Mouse (Mus musculus) stomach, postnatal 0 days (tissue): ENCODE measurements around the gene Ass1. TPM values are rescaled to one million over a fixed set of nuclear protein-coding genes. Genes with fewer than 3 reads are reported as not detected.

Experiments
- ATAC-seq: fragments of 200-750 bp; cut with Nextera tagmentation; 2 replicates; pipeline ENCODE4 v1.8.0; 2017; ENCODE audit not compliant: low FRiP score, low TSS enrichment
- DNase-seq: peaks from one replicate; pipeline ENCODE4 v3.0.0-alpha.2; 2016; ENCODE audit warnings: low spot score
- H3K27ac ChIP-seq: fragments of 300-500 bp; sonication (generic); replicated peaks from 2 replicates; pipeline ENCODE4 v1.5.1; 2014; ENCODE audit warnings: mild to moderate bottlenecking, control low read depth
- H3K27me3 ChIP-seq: fragments of 300-500 bp; sonication (generic); 2 replicates; pipeline ENCODE4 v1.6.1; 2014; ENCODE audit warnings: low read length; ENCODE audit not compliant: control insufficient read depth, insufficient read depth
- H3K36me3 ChIP-seq: fragments of 300-500 bp; sonication (generic); 2 replicates; pipeline ENCODE4 v1.6.1; 2014; ENCODE audit warnings: low read length, mixed read lengths; ENCODE audit not compliant: control insufficient read depth, insufficient read depth
- H3K4me1 ChIP-seq: fragments of 300-500 bp; sonication (generic); replicated peaks from 2 replicates; pipeline ENCODE4 v1.6.1; 2014; ENCODE audit warnings: antibody characterized with exemption; ENCODE audit not compliant: control insufficient read depth, insufficient read depth
- H3K4me2 ChIP-seq: fragments of 300-500 bp; sonication (generic); replicated peaks from 2 replicates; pipeline ENCODE4 v1.6.1; 2014; ENCODE audit warnings: low read depth, mild to moderate bottlenecking, control low read depth, moderate library complexity
- H3K4me3 ChIP-seq: fragments of 300-500 bp; sonication (generic); 2 replicates; pipeline ENCODE4 v1.5.1; 2014; ENCODE audit warnings: low read depth, low read length, control low read depth
- H3K9ac ChIP-seq: fragments of 300-500 bp; sonication (generic); 2 replicates; pipeline ENCODE4 v1.6.1; 2014; ENCODE audit warnings: mild to moderate bottlenecking, low read length, control low read depth, mixed read lengths
- H3K9me3 ChIP-seq: fragments of 300-500 bp; sonication (generic); 2 replicates; pipeline ENCODE4 v1.6.1; 2016; ENCODE audit warnings: low read length; ENCODE audit not compliant: control insufficient read depth
- CTCF ChIP-seq: IDR thresholded peaks from 2 replicates; pipeline ENCODE4 v1.5.1; 2016; ENCODE audit warnings: antibody characterized with exemption, low read depth, mild to moderate bottlenecking, moderate library complexity
- EP300 ChIP-seq: optimal IDR thresholded peaks from 2 replicates; pipeline ENCODE3; 2016; ENCODE audit warnings: antibody characterized with exemption
- WGBS: fragments of 180-500 bp; shearing (Covaris S2); extraction: QIAGEN DNeasy Blood & Tissue Kit; methylation state at CpG from one replicate; pipeline ENCODE4 v1.1.7; 2014; 5-methylcytosine and 5-hydroxymethylcytosine counted together
- polyA plus RNA-seq: library from polyadenylated mRNA; unstranded; fragments of >200 nt; fragmentation: Nextera tagmentation; extraction: Ambion mirVana; gene quantifications from 2 replicates; pipeline ENCODE4 v1.2.1, GENCODE M21; 2015

Gene Ass1
- polyA plus RNA-seq, 1 experiment from 2014 or later = 34.3 TPM

DNA sequence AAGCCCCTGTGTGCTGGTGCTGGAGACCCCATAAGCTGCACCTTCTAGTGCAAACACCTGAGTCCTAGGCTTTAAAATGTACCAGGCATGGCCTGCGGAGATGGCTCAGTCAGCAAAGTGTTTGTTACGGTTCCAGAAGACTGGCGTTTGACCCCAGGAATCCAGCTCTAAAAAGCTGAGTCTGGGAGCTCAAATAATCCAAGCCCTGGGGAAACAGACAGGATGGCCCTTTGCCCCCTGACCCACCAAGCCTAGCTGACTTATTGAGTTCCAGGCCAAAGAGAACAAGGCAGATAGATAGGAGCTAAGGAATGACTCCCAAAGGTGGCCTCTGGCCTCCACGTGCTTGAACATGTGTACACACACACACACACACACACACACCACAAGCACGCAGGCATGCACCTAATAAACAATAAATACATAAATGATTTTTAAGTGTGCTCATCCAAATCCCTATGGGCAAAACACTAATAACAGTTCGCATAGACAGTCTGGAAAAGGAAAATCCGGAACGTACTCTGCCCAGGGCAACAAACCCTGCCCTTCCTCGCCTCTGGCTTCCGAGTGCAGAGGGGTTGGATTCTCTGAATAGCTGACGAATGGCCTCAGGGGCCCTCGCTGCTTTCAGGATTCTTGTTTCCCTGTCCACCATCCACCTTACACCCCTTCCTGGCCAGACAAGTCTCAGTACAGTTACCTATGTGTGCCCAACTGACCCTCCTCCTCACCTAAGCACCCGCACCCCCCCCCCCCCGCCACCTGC, 32.3 kb upstream of the Ass1 start:
- no peaks in the 10 kb centered on the region for H3K9me3 ChIP-seq
- no peaks in the 10 kb centered on the region for H3K4me1 ChIP-seq
- no peak overlapping the region for H3K4me3 ChIP-seq
- TF ChIP-seq CTCF = no peak
- no peak for TF ChIP-seq EP300
- H3K9ac ChIP-seq = no peak overlapping the region
- H3K27ac ChIP-seq = no peak overlapping the region
- H3K4me2 ChIP-seq = no peak overlapping the region
- ATAC-seq (no peak), DNase-seq (no peak)
- WGBS = 60% methylated on average over 12 of the region's 14 CpGs
- no peaks in the 10 kb centered on the region for H3K27me3 ChIP-seq
- H3K36me3 ChIP-seq = no peaks in the 10 kb centered on the region

DNA sequence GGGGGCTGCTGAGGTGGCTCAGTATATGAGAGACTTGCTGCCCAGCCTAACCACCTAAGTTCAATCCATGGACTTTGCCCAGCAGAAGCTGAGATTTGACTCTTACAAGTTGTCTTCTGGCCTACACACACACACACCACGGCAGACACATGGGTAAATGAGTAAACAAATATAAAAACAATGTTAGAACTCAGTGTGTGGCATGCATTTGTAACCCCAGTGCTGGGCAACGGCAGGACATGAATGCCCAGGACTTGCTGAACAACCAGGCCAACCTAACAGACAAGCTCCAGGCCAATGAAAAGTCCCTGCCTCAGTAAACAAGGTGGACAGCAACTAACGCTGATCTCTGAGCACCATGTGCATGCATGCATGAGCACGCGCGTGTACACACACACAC, 30.4 kb upstream of the Ass1 start:
- Histone ChIP-seq H3K9ac (no peak overlapping the region), H3K4me3 (no peak overlapping the region), H3K27ac (no peak overlapping the region), H3K9me3 (no peaks in the 10 kb centered on the region), H3K36me3 (no peaks in the 10 kb centered on the region), H3K4me1 (no peaks in the 10 kb centered on the region), H3K27me3 (no peaks in the 10 kb centered on the region), H3K4me2 (no peak overlapping the region)
- DNase-seq = no peak
- no peak for ATAC-seq
- TF ChIP-seq EP300 (no peak), CTCF (no peak)
- 77% methylated on average over 6 of the region's 6 CpGs for WGBS

DNA sequence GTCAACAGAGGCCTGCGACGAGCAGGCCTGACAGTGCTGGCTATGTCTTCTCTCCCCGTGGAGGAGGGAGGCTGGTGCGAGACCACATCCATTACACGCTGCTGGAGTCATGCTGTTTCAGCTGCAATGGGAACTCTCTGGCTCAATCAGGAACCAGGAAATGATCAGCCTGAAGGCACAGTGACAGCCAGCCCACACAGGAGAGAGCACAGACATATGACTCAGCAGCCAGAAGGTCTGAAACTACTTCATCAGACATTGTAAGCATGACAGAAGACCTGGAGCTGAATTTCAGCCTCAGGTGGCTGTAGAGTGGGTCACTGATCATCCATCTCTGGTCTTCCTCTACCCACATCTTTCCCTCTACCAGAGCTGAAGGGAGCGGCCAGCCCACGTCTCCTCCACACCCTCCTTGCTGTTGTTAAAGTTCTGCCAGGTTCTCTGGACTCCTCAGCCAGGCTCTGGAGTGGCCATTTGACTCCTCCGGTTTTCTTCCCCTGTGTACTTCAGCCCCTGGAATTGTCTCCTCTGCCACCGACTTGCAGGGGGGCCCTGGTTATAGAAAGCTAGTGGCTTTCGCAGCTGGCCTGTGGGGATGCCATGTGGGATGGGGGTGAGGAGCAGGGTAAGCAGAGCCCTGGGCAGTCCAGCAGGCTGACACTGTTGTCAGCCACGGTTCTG, 27.4 kb upstream of the Ass1 start:
- ATAC-seq = peak; percentile 90

GRCm38 (mm10) chr2:31446036-31446435, 24.0 kb upstream of the Ass1 start:
- TF ChIP-seq EP300 (no peak), CTCF (no peak)
- no peak for DNase-seq
- no peak for ATAC-seq
- H3K27me3 ChIP-seq = no peaks in the 10 kb centered on the region
- H3K9ac ChIP-seq = no peak overlapping the region
- H3K9me3 ChIP-seq = no peaks in the 10 kb centered on the region
- no peak overlapping the region for H3K27ac ChIP-seq
- no peaks in the 10 kb centered on the region for H3K36me3 ChIP-seq
- H3K4me3 ChIP-seq = no peak overlapping the region
- no peaks in the 10 kb centered on the region for H3K4me1 ChIP-seq
- 77% methylated on average over 4 of the region's 4 CpGs for WGBS
- H3K4me2 ChIP-seq = no peak overlapping the region

More for the DNA sequence above, 27.4 kb upstream of the Ass1 start:
- Histone ChIP-seq H3K36me3 (no peaks in the 10 kb centered on the region), H3K27me3 (no peaks in the 10 kb centered on the region), H3K27ac (no peak overlapping the region), H3K9ac (no peak overlapping the region), H3K4me1 (no peaks in the 10 kb centered on the region), H3K9me3 (no peaks in the 10 kb centered on the region), H3K4me2 (no peak overlapping the region), H3K4me3 (no peak overlapping the region)
- WGBS = 59% methylated on average over 11 of the region's 11 CpGs
- peak; percentile 37 for DNase-seq
- TF ChIP-seq CTCF = no peak
- no peak for TF ChIP-seq EP300

DNA sequence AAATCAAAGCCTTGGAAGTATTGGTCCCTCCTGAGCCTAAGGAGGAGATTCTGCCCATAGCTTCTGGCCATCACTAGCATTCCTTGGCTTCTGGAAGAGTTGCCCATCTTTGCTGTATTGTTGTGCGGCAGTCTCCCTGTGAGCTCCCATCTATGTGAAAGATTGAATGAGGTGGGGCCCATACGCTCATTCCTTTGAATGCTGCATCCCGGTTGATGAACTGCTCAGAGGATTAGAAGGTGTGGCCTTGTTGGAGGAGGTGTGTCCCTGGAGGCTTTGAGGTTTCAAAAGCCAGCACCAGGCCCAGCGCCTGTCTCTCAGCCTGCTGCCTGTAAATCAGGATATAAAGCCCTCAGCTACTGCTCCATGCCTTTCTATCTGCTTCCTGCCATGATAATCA, 23.6 kb upstream of the Ass1 start:
- WGBS = 47% methylated on average over 4 of the region's 4 CpGs
- Histone ChIP-seq H3K4me1 (no peaks in the 10 kb centered on the region), H3K9me3 (no peaks in the 10 kb centered on the region), H3K9ac (no peak overlapping the region), H3K27me3 (no peaks in the 10 kb centered on the region), H3K4me3 (no peak overlapping the region), H3K4me2 (no peak overlapping the region), H3K36me3 (no peaks in the 10 kb centered on the region), H3K27ac (no peak overlapping the region)
- TF ChIP-seq EP300 (no peak), CTCF (no peak)
- no peak for DNase-seq
- ATAC-seq = no peak

DNA sequence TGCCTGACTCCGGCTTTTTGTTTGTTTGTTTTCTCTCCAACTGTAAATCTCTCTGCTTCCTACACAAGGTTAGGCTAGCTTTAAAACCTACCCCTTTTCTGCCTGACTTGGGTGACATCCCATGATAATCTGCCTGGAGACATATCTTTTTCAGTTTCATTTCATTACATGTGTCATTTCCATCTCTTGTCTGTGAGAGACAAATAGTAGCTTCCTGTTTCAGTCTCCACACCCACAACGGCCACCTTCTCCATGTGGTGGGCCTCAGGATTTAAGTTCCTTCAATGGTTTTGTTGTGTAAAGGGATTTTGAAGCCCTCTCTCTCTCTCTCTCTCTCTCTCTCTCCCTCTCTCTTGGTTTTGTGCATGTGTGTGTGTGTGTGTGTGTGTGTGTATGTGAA, 22.5 kb upstream of the Ass1 start:
- Histone ChIP-seq H3K36me3 (no peaks in the 10 kb centered on the region), H3K27me3 (no peaks in the 10 kb centered on the region), H3K4me2 (no peak overlapping the region), H3K4me1 (no peaks in the 10 kb centered on the region), H3K4me3 (no peak overlapping the region), H3K9me3 (no peaks in the 10 kb centered on the region), H3K27ac (no peak overlapping the region), H3K9ac (no peak overlapping the region)
- 61% methylated on average over 2 of the region's 2 CpGs for WGBS
- TF ChIP-seq EP300 (no peak), CTCF (no peak)
- DNase-seq (no peak), ATAC-seq (no peak)
